Mouse (Mus musculus): Measurements from ENCODE around the gene F3.

DNA sequence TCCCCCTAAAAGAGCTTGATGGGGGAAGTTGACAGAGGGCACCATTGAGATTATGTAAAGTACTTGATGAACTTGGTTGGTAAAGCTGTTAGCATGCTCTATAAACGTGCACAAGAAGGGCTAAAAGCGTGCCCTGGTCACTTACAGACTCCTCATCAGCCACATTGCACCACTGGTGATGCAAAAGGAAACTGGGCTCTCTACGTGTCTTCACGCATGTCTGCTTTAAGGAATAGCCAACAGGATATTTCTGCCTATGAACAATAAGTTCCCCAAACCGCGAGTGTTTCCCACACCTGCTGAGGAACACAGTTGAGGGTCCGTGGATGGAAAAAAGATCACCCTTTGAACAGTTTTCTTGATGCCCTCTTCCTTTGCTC lies 1.7 kb upstream of the F3 start:
- TF ChIP-seq POLR2A (IDR thresholded peaks at IDR 0.05; ENCODE audit: borderline replicate concordance, low read depth, low read length): no peak
- TF ChIP-seq CTCF (IDR thresholded peaks at IDR 0.05; ENCODE audit: low read depth, low read length): no peak

Data from bone marrow macrophage, adult 2 months (primary cell).